Mouse (Mus musculus): ENCODE measurements around the gene 1520401A03Rik.

Gene 1520401A03Rik

DNA sequence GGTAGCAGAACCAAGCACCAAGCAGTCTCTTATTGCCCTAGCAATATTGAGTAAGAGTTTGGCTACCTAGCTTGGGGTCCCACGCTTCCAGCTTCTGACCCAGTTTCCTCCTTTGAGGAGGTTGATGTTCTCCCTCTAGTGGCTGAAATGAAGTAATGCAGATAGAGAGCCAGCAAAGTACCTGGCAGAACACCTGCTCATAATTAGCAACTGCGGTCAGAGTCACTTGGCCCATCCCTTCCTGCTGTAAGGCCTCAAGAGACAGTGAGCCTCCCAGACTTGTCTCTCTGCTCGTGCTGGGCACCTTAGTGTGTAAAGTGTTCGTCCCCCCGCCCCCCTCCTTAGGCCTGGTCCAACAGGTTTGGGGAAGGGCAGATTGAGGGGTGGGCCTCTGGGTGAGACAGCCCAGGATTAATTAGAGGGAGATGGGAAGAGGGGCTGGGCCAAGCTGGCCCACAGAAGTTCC is 58.0 kb downstream of the 1520401A03Rik start:
- no peak for DNase-seq

DNA sequence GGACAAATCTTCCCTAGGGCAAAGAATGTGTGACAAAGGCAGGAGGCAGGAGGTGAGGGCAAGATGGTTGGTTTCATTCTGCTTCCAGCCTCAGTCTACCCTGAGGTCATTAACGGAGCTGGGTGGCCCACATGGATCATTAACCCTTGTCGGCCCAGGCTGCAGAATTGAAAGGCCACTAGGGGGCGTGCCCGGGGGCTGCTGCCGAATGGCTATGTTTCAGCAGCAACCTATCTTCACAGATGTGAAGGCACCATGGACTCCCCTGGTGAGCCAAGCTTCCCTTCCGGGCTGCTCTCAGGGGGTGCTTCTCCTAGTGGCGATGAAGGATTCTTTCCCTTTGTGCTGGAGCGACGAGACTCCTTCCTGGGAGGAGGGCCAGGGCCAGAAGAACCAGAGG is 61.1 kb downstream of the 1520401A03Rik start:
- DNase-seq, result no peak

DNA sequence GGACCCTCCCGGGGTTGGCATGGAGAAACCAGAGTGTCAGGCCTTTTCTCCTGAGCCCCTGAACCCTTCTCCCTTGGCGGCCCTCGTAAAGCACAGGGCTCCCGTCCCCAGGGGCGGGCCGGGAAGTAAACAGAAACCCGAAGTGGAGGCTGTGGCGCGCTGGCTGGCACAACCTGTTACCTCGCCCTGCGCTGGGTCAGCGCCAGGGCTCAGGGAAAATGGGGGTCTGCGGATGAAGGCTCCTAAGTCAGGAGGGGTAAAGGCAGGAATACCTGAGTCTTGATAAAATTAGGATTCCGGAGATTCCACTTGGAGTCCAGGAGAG is 61.7 kb downstream of the 1520401A03Rik start:
- no peak for DNase-seq

DNA sequence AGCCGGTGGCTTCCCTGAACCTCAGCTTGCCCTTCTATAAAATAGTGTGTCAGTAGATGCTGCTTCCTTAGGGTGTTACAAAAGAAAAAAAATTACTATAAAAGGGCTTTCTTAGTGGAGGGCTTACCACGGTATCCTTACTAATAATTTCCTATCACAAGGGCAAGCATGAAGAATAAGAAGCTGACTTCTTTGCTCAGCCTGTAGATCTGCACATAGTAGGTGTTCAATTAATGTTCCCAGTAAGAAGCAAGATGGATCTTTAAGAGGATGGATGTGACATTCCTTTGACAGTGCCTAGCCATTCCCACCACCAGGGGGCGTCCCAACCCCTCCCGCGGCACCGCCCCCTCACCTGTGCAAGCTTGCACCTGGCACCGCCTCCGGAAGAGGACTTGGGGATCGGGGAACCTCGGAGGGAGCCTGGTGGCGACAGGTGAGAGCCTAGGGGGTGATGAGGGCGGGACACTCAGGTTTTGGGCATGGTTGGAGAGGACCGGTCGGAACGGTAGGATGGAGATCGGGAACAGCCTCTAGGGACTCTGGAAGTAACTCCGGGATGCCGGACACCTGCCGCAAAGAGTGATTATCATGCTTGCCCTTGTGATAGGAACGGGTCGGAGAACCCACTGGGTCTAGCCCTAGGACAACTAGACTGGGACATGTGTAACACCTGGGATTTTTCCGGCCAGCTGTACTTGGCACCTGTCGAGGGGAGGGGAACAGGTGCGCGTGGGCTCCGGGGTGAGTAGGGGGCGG is 62.3 kb downstream of the 1520401A03Rik start, which contains the start of gene Bicdl2:
Gene Bicdl2 (plus strand): TSS at position 390 of the 759 bp plus-strand sequence.
- DNase-seq, result peak; percentile 84

DNA sequence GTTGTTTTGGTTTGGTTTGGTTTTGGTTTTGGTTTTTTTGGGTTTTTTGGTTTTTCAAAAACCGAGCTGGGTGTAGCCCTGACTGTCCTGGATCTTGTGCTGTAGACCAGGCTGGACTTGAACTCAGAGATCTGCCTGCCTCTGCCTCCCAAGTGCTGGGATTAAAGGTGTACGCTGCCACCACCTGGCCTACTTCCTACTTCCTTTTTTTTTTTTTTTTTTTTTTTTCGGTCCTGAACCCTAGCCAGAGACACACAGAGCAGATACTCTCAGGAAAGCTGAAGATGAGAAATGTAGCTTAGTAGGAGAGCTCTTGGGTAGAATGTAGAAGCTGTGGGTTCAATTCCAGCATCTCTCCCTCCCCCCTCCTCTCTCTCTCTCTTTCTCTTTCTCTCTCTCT is 64.1 kb downstream of the 1520401A03Rik start:
- no peak for DNase-seq
